Mouse (Mus musculus): ENCODE data around the gene Tjp2. TPM values are rescaled to one million over a fixed set of nuclear protein-coding genes. Genes with fewer than 3 reads are reported as not detected.
A peak's percentile ranks its signal among the peaks of the same experiment; 100 is the strongest.

The Tjp2 gene
- polyA plus RNA-seq, 1 experiment from 2014 or later: 11.6 TPM

- Histone ChIP-seq H3K4me2 (ENCODE audit: low read length) (no peak overlapping the region), H3K36me3 (ENCODE audit: control insufficient read depth, insufficient read depth, low read length) (peaks cover 7% of the 10 kb centered on the region; the same call in 1 of the 2 replicates), H3K27ac (ENCODE audit: low read length) (no peak overlapping the region), H3K27me3 (ENCODE audit: control insufficient read depth, insufficient read depth, low read depth, low read length) (no peaks in the 10 kb centered on the region), H3K9me3 (replicated peaks; ENCODE audit: control insufficient read depth, low read length, poor library complexity, severe bottlenecking) (no peaks in the 10 kb centered on the region), H3K4me1 (ENCODE audit: control insufficient read depth, insufficient read depth, low read length) (no peaks in the 10 kb centered on the region), H3K4me3 (ENCODE audit: low read depth, low read length) (no peak overlapping the region), H3K9ac (ENCODE audit: low read depth, low read length) (no peak overlapping the region)
- no peak for ATAC-seq
- WGBS: 68% methylated on average over 12 of the region's 12 CpGs
Observed at GRCm38 (mm10) chr19:24259390-24260351, 34.8 kb upstream of the Tjp2 start.

GRCm38 (mm10) chr19:24258368-24258767 is 33.5 kb upstream of the Tjp2 start:
- Histone ChIP-seq H3K9me3 (replicated peaks; ENCODE audit: control insufficient read depth, low read length, poor library complexity, severe bottlenecking) (no peaks in the 10 kb centered on the region), H3K27me3 (ENCODE audit: control insufficient read depth, insufficient read depth, low read depth, low read length) (no peaks in the 10 kb centered on the region), H3K4me2 (ENCODE audit: low read length) (no peak overlapping the region), H3K27ac (ENCODE audit: low read length) (no peak overlapping the region), H3K36me3 (ENCODE audit: control insufficient read depth, insufficient read depth, low read length) (peaks cover 4% of the 10 kb centered on the region; the same call in 1 of the 2 replicates), H3K4me1 (ENCODE audit: control insufficient read depth, insufficient read depth, low read length) (no peaks in the 10 kb centered on the region), H3K9ac (ENCODE audit: low read depth, low read length) (no peak overlapping the region), H3K4me3 (ENCODE audit: low read depth, low read length) (no peak overlapping the region)
- WGBS: 70% methylated on average over 5 of the region's 5 CpGs
- ATAC-seq: no peak

GRCm38 (mm10) chr19:24257962-24258361 is 33.1 kb upstream of the Tjp2 start:
- WGBS: 98% methylated on average over 6 of the region's 6 CpGs
- Histone ChIP-seq H3K4me3 (ENCODE audit: low read depth, low read length) (no peak overlapping the region), H3K4me1 (ENCODE audit: control insufficient read depth, insufficient read depth, low read length) (no peaks in the 10 kb centered on the region), H3K27me3 (ENCODE audit: control insufficient read depth, insufficient read depth, low read depth, low read length) (no peaks in the 10 kb centered on the region), H3K4me2 (ENCODE audit: low read length) (no peak overlapping the region), H3K27ac (ENCODE audit: low read length) (no peak overlapping the region), H3K9ac (ENCODE audit: low read depth, low read length) (no peak overlapping the region), H3K9me3 (replicated peaks; ENCODE audit: control insufficient read depth, low read length, poor library complexity, severe bottlenecking) (no peaks in the 10 kb centered on the region), H3K36me3 (ENCODE audit: control insufficient read depth, insufficient read depth, low read length) (peaks cover 4% of the 10 kb centered on the region; the same call in 1 of the 2 replicates)
- ATAC-seq: no peak

- WGBS: 32% methylated on average over 9 of the region's 9 CpGs
- no peak overlapping the region for H3K4me3 ChIP-seq (ENCODE audit: low read depth, low read length)
- H3K4me1 ChIP-seq (ENCODE audit: control insufficient read depth, insufficient read depth, low read length): peaks cover 6% of the 10 kb centered on the region; the same call in 1 of the 2 replicates
- no peak for ATAC-seq
- no peak overlapping the region for H3K27ac ChIP-seq (ENCODE audit: low read length)
- no peaks in the 10 kb centered on the region for H3K36me3 ChIP-seq (ENCODE audit: control insufficient read depth, insufficient read depth, low read length)
- H3K9me3 ChIP-seq (replicated peaks; ENCODE audit: control insufficient read depth, low read length, poor library complexity, severe bottlenecking): no peaks in the 10 kb centered on the region
- H3K9ac ChIP-seq (ENCODE audit: low read depth, low read length): no peak overlapping the region
- H3K4me2 ChIP-seq (ENCODE audit: low read length): no peak overlapping the region
- H3K27me3 ChIP-seq (ENCODE audit: control insufficient read depth, insufficient read depth, low read depth, low read length): no peaks in the 10 kb centered on the region
Observed at GRCm38 (mm10) chr19:24253657-24254260, 28.9 kb upstream of the Tjp2 start.

GRCm38 (mm10) chr19:24251869-24252268 is 27.0 kb upstream of the Tjp2 start:
- WGBS: 9% methylated on average over 6 of the region's 6 CpGs
- H3K4me2 ChIP-seq (ENCODE audit: low read length): no peak overlapping the region
- H3K27ac ChIP-seq (ENCODE audit: low read length): 0 out of 2 replicates have a peak overlapping the region, but pooled peaks have one; percentile 5

GRCm38 (mm10) chr19:24243340-24243739 is 18.5 kb upstream of the Tjp2 start:
- Histone ChIP-seq H3K36me3 (ENCODE audit: control insufficient read depth, insufficient read depth, low read length) (no peaks in the 10 kb centered on the region), H3K4me1 (ENCODE audit: control insufficient read depth, insufficient read depth, low read length) (no peaks in the 10 kb centered on the region), H3K27ac (ENCODE audit: low read length) (no peak overlapping the region), H3K27me3 (ENCODE audit: control insufficient read depth, insufficient read depth, low read depth, low read length) (no peaks in the 10 kb centered on the region), H3K4me3 (ENCODE audit: low read depth, low read length) (no peak overlapping the region), H3K9ac (ENCODE audit: low read depth, low read length) (no peak overlapping the region), H3K4me2 (ENCODE audit: low read length) (no peak overlapping the region), H3K9me3 (replicated peaks; ENCODE audit: control insufficient read depth, low read length, poor library complexity, severe bottlenecking) (no peaks in the 10 kb centered on the region)
- 90% methylated on average over 6 of the region's 6 CpGs for WGBS
- no peak for ATAC-seq

More at GRCm38 (mm10) chr19:24251869-24252268, 27.0 kb upstream of the Tjp2 start:
- H3K4me3 ChIP-seq (ENCODE audit: low read depth, low read length): no peak overlapping the region
- H3K27me3 ChIP-seq (ENCODE audit: control insufficient read depth, insufficient read depth, low read depth, low read length): no peaks in the 10 kb centered on the region
- ATAC-seq: no peak
- no peaks in the 10 kb centered on the region for H3K36me3 ChIP-seq (ENCODE audit: control insufficient read depth, insufficient read depth, low read length)
- H3K4me1 ChIP-seq (ENCODE audit: control insufficient read depth, insufficient read depth, low read length): peaks cover 6% of the 10 kb centered on the region; the same call in 1 of the 2 replicates
- no peaks in the 10 kb centered on the region for H3K9me3 ChIP-seq (replicated peaks; ENCODE audit: control insufficient read depth, low read length, poor library complexity, severe bottlenecking)
- H3K9ac ChIP-seq (ENCODE audit: low read depth, low read length): no peak overlapping the region

GRCm38 (mm10) chr19:24241799-24242546 is 17.1 kb upstream of the Tjp2 start:
- H3K4me2 ChIP-seq (ENCODE audit: low read length): no peak overlapping the region
- no peaks in the 10 kb centered on the region for H3K9me3 ChIP-seq (replicated peaks; ENCODE audit: control insufficient read depth, low read length, poor library complexity, severe bottlenecking)
- no peaks in the 10 kb centered on the region for H3K4me1 ChIP-seq (ENCODE audit: control insufficient read depth, insufficient read depth, low read length)
- no peaks in the 10 kb centered on the region for H3K27me3 ChIP-seq (ENCODE audit: control insufficient read depth, insufficient read depth, low read depth, low read length)
- no peak overlapping the region for H3K9ac ChIP-seq (ENCODE audit: low read depth, low read length)
- no peaks in the 10 kb centered on the region for H3K36me3 ChIP-seq (ENCODE audit: control insufficient read depth, insufficient read depth, low read length)
- no peak overlapping the region for H3K4me3 ChIP-seq (ENCODE audit: low read depth, low read length)
- 37% methylated on average over 14 of the region's 14 CpGs for WGBS
- H3K27ac ChIP-seq (ENCODE audit: low read length): no peak overlapping the region
- no peak for ATAC-seq

GRCm38 (mm10) chr19:24241271-24241670 is 16.4 kb upstream of the Tjp2 start:
- ATAC-seq: no peak
- Histone ChIP-seq H3K9ac (ENCODE audit: low read depth, low read length) (no peak overlapping the region), H3K4me3 (ENCODE audit: low read depth, low read length) (no peak overlapping the region), H3K4me1 (ENCODE audit: control insufficient read depth, insufficient read depth, low read length) (no peaks in the 10 kb centered on the region), H3K27ac (ENCODE audit: low read length) (no peak overlapping the region), H3K4me2 (ENCODE audit: low read length) (no peak overlapping the region), H3K36me3 (ENCODE audit: control insufficient read depth, insufficient read depth, low read length) (no peaks in the 10 kb centered on the region), H3K9me3 (replicated peaks; ENCODE audit: control insufficient read depth, low read length, poor library complexity, severe bottlenecking) (no peaks in the 10 kb centered on the region), H3K27me3 (ENCODE audit: control insufficient read depth, insufficient read depth, low read depth, low read length) (no peaks in the 10 kb centered on the region)
- 81% methylated on average over 8 of the region's 8 CpGs for WGBS

Data from midbrain, embryonic 16.5 days (tissue).